Mouse (Mus musculus) lung, postnatal 4 days (tissue): Measurements from ENCODE around the gene Gm12800.
A peak's percentile ranks its signal among the peaks of the same experiment; 100 is the strongest.
"Not testable (repeated sequence)": the region's sequence is repeated elsewhere in the genome, so short reads cannot be mapped to it uniquely, and the experiment has no call there.

Source experiments
- DNase-seq, 2 experiments: peaks; one replicate each; pipeline ENCODE4 v3.0.0; 2021

The Gm12800 gene

GRCm38 (mm10) chr4:101908821-101909220 is at the start of gene Gm12800:
TSS of gene Gm12800 (plus strand) at chr4:101909121.
- DNase-seq: not testable (repeated sequence)

GRCm38 (mm10) chr4:101860873-101861272 is 48.0 kb upstream of the Gm12800 start:
- DNase-seq: peak in 1 of 2 experiments; percentile 8

GRCm38 (mm10) chr4:101862289-101862688 is 46.6 kb upstream of the Gm12800 start:
- no peak for DNase-seq

GRCm38 (mm10) chr4:101872031-101872430 is 36.9 kb upstream of the Gm12800 start:
- not testable (repeated sequence) for DNase-seq

GRCm38 (mm10) chr4:101875687-101876086 is 33.2 kb upstream of the Gm12800 start:
- DNase-seq: not testable (repeated sequence)

GRCm38 (mm10) chr4:101883641-101884040 is 25.3 kb upstream of the Gm12800 start:
- DNase-seq: no peak

GRCm38 (mm10) chr4:101889377-101889776 is 19.5 kb upstream of the Gm12800 start:
- no peak for DNase-seq

- no peak for DNase-seq
Measured at GRCm38 (mm10) chr4:101893656-101894420, 15.1 kb upstream of the Gm12800 start, which contains the start of gene C130073F10Rik. TSS of gene C130073F10Rik (minus strand) at chr4:101893789.

- not testable (repeated sequence) for DNase-seq
Measured at GRCm38 (mm10) chr4:101940107-101940506, 31.2 kb downstream of the Gm12800 start, which contains the start of gene Gm12794. TSS of gene Gm12794 (plus strand) at chr4:101940407.
